Mouse (Mus musculus) embryonic facial prominence, embryonic 14.5 days (tissue): ENCODE results near the gene Prlhr. TPM values are rescaled to one million over a fixed set of nuclear protein-coding genes. Genes with fewer than 3 reads are reported as not detected.

Experiments
- polyA plus RNA-seq: library from polyadenylated mRNA; unstranded; fragments of >200 nt; fragmentation: Nextera tagmentation; extraction: Ambion mirVana; gene quantifications from 2 replicates; pipeline ENCODE4 v1.2.1, GENCODE M21; 2014

Prlhr gene
- polyA plus RNA-seq, 1 experiment from 2014 or later = not detected

Other genes starting within 250 kb of the Prlhr start
- 44.9 and 49.2 TPM in 2 replicates for gene Fam204a, start 241.6 kb downstream of the Prlhr start, polyA plus RNA-seq
- gene Cacul1, start 112.7 kb upstream of the Prlhr start, polyA plus RNA-seq = 23.6 and 24.0 TPM in 2 replicates